Mouse (Mus musculus): ENCODE data around the gene Rhebl1.
"Not testable (repeated sequence)": the region's sequence is repeated elsewhere in the genome, so short reads cannot be mapped to it uniquely, and the experiment has no call there.

Rhebl1 gene

DNA sequence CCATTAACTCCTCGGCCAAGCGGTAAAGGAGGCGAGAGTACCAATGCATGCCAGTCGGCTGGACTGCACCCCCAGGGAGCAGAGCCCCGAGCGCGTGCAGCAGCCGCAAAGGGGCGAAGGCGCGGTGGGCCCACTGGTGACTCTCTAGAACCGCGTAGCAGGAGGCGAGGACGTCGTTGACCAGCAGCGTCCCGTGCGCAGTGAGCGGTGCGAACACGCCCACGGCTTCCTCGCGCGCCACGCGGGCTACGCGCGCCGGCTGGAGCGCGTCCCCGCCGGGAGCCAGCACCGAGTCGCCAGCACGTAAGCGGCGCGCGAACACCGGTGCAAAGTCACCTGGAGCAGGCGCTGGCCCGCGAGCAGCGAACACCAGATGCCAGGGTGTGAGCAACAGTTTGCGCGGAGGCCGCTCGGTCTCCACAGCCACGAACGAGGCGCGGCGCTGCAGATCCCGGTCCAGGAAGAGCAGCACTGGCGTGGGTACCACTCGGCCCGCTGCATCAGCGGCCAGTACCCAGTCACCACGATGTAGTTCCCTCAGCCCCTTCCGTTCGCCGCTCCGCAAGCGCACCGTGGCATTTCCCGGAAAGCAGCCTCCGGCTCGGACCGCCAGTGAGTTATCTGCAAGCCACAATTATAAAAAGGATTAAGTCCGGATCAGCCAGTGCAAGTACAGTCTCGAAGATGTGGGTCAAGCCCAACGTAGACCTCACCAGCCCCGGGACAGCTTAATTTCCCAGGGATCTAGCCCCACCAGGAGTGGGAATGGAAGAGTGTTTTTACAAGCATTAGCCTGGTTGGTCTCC, at the start of gene Rhebl1:
TSS of gene Rhebl1 (minus strand) at position 601 of the 806 bp plus-strand sequence.
- DNase-seq (ENCODE audit: low spot score in 2 of 2) = no peak

DNA sequence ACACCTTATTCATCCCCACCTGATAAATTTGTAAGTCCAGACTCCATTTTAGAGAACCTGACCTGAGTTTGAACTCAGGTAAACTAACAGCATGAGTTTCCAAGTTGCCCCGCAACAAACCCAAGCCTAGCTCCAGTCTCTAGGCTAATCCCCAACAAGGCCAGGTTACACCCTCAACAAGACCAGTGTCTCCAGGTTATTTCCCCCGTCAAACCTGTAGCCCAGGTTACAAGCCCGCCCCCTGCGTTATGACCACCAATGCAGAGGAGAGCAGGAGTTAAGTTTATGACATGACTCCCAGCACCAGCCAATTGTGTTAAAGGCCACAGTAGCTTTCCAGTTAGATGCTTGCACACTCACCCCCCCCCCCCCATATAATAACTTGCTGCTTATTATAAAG, 48.8 kb upstream of the Rhebl1 start:
- DNase-seq (ENCODE audit: low spot score in 2 of 2) = no peak

DNA sequence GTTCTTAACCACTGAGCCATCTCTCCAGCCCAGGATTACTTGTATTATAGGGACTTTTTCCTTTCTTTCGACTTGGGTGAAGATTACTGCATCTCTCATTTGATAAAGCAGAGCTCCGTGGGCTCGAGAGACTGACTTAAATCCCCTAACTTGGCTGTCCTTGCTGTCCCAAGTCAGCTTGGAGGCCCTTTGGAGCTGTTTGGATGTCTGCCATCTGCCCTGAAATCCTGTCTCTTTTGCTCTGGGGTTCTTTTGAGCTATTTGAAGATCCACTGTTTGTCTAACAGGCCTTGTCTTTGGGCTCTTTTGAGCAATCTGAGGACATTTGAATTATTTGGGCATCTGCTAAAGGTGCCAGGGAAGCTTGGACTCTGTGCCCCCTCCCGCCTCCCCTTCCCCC, 47.7 kb upstream of the Rhebl1 start:
- no peak for DNase-seq (ENCODE audit: low spot score in 2 of 2)

DNA sequence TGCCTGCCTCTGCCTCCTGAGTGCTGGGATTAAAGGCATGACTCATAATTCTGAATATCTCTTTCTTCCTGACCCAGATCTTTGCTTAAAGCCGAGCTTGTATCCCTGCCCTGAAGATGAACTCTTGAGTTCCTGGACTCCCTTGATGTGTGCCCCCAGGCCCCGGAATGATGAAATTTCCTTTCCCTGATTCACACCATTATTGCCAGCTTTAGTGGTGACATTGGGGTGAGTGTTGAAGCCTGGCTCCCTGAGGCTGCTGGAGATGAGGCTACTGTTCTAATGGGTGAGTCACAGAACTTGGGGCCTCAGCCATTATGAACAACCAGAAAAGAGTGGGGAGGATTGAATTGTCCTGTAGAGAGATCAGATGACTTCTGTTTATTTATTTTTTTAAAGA, 47.2 kb upstream of the Rhebl1 start:
- DNase-seq (ENCODE audit: low spot score in 2 of 2) = no peak

DNA sequence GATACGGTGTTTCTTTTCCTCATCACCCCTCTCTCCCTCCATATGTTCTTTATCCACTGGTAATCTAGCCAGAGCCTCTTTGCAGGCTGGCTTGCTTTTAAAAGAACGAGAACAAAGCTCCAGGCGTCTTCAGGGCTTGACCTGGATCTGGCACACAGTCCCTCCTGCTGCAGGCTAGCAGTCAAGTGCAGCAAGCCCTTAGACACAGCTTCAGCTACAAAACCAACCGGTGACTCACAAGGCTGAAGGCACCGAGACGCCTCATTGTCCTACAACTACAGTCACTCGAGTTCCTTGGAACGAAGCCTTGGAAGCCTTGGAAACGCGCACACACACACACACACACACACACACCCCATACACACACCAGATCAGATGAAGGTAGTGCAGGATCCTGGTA, 46.5 kb upstream of the Rhebl1 start:
- DNase-seq (ENCODE audit: low spot score in 2 of 2) = no peak

DNA sequence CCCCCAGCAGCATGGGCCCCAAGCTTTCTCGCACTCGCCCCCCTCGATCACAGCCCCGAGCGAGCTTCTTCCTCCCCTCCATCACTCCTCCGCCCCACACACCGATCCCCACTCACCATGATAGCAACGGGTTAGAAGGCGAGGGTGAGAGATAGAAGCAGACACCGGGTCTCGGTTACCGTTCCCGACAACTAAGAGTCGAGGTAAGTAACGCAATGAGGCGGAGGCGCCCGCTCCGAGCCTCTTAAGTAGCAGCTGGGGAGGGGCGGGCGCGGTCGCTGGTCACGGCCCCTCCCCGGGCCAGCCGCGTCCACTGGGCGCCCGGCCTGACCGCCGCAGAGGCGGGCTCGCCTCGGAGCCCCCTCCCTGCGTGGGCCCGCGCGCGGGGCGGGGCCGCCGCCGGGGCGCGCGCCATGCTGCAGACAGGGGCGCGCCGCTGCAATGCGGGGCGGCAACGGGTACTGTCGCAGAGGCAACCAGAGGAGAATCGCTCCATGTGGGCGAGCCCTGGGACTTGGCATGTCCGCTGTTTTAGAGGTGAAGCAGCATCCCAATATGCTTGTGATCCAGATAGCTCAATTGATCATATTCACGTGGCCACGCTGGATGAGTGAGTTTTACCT, 40.0 kb upstream of the Rhebl1 start, which contains the start of gene Tuba1b:
TSS of gene Tuba1b (minus strand) at position 349 of the 623 bp plus-strand sequence.
- DNase-seq (ENCODE audit: low spot score in 2 of 2) = peak; percentile 81 to 90

DNA sequence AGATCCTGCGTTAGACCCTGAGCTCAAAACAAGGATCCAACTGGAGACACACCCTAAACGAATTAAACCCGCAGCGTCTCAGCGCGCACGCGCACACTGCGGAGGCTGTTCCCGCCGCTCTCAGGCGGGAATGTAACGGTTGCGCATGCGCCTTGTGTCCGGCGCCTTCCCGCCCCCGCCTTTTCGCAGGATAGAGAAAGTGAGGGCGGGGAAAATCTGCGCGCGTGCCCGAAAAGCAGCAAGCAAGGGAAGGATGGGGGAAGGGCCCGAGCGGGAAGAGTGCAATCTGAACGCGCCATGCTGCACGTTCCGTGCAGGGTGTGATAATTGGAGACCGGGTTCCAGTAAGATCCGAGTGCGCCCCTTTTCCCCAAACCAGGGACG, 39.5 kb upstream of the Rhebl1 start:
- peak; percentile 83 to 96 for DNase-seq (ENCODE audit: low spot score in 2 of 2)

DNA sequence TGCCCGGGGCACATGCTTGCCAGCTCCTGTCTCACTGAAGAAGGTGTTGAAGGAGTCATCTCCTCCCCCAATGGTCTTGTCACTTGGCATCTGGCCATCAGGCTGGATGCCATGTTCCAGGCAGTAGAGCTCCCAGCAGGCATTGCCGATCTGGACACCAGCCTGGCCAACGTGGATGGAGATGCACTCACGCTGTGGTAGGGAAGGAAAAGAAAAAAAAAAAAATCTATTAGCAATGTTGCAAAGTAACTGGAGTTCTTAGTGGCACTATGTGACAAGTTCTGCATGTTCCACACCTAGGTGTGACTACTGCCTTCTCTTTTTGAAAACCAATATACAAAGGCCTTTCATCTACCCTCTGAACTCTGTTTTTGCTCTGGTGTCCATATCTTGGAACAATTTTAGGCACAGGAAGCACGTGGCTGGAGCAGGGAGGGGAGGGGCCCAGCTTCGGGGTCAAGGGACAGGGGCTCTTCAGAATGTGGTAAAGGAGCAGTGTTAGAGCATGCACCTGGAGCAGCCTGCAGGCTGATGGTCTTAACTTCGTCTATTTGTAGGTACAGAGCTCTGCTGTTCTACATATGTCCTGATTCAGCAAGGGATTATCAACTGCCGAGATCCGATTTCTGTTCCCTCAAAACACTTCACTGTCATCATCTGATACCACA, 38.8 kb upstream of the Rhebl1 start:
- not testable (repeated sequence) for DNase-seq (ENCODE audit: low spot score in 2 of 2)

DNA sequence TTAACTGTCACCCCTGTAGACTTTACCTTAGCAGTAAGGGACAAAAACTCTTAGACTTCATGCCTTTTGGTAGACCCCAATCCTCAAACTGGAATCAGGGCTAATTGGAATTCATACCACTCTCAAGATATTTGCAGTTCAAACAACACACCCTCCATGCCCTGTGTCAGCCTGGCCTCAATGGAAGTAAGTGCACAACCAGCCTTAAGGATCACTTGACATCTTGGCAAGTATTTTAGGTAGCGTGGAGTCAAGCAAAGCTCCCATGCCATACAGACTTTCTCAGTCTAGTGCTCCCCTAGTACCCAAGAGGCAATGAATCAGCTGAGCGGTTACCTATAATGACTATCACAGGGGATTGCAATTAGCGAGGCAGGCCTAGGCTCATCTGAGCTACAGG, 36.7 kb upstream of the Rhebl1 start:
- no peak for DNase-seq (ENCODE audit: low spot score in 2 of 2)

DNA sequence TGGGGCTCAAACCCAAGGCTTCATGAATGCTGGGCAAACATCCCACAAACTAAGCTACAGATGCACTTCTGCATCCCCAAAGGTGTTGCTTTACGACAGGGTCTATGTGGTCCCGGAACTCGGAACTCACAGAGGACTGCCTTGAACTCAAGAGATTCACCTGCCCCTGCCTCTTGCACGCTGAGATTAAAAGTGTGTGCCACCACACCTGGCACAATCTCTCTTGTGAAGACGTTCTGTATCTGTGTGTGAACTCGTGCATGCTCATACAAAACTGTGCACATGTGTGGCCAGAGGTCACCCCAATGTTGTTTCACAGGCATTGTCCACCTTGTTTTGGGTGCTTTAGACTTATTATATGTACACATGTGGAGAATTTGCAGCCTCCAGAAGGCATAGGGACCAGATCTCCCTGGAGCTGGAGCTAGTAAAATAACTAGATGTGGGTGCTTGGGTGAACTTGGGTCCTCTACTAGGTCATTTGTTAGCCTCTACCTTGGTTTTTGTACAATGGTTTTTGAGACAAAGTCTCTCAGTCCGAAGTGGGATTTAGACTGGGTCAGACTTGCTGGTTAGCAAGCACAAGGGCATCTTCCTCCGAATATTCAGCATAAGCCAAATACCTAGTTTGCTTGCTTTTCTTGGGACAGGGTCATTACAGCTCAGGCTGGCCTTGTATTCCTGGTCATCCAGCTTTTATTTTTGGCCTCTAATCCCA, 35.8 kb upstream of the Rhebl1 start:
- DNase-seq (ENCODE audit: low spot score in 2 of 2) = no peak

DNA sequence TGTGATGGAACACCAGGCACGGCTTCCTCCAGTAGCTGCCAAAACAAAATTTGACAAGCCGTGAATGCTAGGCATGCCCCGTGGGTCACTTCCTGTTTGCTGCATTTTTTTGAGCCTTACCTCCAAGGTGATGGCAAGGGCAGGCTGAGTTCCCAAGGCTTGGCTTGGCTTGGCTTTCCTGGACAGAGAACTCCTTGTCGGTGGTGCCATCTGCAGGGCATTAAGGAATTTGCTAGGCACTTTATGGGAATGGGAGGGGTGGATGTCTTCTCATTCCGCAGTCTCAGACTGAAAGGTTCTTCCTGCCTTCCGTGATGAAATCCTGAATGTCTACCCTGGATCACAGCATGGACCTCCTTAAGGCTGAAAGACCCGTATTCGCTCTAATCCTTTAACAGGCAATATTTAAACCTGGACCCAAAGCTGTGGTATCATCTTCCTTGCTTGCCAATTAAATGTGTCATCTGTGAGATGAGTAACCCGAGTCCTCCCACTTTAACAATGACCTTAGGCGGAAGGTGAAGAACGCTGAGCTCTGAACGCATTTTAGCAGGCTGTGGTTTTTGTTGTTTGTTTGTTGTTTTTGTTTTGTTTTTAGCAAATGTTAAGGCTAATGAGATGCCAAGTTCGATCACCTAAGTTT, 34.4 kb upstream of the Rhebl1 start:
- DNase-seq (ENCODE audit: low spot score in 2 of 2) = peak; percentile 40 to 69

DNA sequence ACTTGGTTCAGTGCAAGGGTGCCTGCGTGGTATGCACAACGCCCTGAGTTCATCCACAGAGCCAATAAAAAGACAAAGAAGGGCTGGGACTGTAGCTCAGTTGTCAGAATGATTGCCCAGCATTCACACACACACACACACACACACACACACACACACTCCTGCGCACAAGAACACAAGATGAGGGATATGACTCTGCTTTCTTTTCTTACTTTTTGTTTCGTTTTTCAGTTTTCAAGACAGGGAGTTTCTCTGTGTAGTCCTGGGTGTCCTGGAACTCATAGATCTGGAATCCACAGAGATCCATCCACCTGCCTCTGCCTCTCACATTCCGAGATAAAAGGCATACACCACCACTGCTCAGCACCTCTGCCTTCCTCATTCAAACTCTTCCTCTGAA, 33.2 kb upstream of the Rhebl1 start:
- no peak for DNase-seq (ENCODE audit: low spot score in 2 of 2)

DNA sequence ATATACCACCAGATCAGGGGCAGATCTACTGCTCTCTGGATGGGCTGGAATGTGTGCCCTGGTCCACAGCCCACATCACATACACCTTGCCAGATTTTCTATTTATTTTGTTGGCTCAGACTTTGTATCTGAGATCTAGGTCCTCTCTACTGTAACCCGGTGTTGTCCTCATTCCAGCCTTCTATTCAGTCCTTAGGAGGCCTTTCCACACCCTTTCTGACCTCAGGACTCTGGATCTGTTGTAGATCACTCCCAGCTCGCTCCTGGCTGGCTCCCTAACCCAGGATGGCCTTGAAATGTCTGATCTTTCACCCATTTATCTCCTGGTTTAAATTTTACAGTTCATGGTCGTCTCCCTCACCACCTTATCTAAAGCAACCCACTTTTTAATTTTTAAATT, 30.3 kb upstream of the Rhebl1 start:
- DNase-seq (ENCODE audit: low spot score in 2 of 2) = no peak

DNA sequence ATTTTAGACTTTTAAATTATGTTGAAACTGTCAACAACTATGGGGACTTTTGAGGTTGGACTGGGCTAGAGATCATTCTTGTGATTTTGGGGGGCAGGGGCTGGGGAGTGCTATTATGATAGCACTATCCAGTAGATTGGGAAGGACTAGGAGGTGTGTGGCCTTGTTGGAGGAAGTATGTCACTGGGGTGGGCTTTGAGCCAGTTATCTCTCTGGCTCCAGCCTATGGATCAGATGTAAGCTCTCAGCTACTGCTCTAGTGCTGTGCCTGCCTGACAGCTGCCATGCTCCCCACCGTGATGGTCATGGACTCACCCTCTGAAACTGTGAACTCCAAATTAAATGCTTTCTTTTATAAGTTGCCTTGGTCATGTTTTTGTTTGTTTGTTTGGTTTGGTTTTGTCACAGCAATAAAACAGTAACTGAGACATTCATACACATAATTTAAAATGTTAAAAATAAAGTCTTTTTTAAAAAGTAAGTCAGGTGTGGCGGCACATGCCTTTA, 28.7 kb upstream of the Rhebl1 start:
- no peak for DNase-seq (ENCODE audit: low spot score in 2 of 2)

DNA sequence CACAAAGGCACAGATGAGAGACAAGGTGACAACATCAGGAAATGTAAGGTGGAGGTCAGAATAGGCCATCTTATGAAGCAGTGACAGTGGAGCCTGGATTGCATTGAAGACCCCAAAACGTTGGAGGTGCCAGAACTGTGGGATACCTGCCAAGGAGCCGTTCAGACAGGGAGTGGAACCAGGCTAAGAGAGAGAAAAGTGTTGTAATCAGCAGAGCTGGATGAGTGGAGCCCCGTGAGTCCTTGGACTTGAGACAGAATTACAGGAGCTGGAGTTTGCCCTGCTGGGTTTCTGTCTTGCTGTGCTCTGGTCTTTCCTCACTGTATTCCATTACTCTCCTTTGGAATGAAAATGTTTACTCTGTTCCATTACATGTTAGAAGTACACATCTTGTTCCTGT, 28.2 kb upstream of the Rhebl1 start:
- no peak for DNase-seq (ENCODE audit: low spot score in 2 of 2)

DNA sequence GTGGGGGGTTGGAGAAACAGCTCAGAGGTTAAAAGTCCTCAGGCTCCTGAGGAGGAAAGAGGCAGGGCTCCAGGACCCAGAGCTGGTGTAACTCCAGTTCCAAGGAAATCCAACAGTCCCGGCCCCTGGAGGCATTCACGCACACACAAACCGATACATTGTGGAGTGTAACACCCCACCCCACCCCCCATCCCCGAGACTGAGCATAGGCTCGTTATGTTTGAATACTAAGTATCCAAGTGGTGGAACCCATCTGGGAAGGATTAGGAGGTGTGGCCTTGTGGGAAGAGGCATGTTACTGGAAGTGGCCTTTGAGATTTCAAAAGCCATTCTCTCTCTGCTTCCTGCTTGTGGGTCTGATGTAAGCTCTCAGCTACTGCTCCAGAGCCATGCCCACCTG, 27.2 kb upstream of the Rhebl1 start:
- no peak for DNase-seq (ENCODE audit: low spot score in 2 of 2)

DNA sequence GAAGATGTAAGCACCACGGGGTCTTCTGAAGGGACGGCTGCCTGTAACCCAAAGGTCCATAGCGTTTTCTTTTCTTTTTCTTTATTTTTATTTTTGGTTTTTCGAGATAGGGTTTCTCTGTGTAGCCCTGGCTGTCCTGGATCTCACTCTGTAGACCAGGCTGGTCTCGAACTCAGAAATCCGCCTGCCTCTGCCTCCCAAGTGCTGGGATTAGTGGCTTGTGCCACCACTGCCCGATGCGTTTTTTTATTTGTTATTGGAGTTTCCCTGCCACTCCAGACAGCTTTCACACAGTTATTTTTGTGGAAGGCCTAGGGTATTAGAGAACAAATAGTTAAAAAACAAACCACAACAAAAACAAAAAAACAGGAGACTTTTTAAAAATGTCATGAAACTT, 24.2 kb upstream of the Rhebl1 start:
- not testable (repeated sequence) for DNase-seq (ENCODE audit: low spot score in 2 of 2)

DNA sequence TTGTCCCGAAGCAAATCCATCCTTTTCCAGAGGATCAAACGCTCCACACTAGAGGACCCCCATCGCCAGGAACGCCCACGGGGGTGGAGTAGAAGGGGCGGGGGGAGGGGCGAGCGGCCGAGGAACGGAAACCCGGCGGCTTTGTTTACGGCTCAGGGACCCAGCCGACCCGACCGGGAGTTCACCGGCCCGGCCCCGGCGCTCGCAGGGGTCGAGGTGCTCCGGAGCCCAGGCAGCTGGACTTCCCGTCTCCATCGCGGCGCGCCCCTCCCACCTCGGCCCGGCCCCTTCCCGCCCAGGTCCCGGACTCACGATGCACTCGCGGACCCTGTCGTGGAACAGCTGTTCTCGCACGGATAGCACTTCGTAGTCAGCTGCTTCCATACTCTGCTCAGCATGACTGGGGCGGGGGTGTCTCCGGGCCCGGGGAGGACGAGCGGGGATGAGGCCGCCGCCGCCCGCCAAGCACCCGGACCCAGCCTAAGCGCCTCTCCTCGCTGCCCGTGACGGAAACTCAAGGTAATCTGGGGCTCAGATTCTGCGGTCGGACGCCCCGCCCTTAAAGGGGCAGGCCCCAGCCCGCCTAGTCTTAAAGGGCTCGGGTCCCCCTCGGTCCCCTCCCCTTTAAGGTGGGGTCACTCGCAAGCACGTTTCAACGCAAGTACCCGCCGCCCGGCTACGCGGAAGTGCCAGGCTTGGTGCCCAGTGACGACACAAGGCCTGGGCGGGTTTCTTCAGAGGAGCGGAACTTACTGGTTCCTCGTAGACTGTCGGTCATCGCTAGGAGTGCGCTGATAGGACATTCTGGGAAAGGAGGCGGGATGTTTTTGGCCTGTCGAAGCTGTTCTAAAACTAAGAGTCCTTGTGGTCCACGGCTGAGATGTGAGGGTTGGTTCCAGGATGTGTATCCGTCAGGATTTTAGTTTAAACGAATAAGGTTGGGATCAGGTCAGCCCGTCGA, 23.5 kb upstream of the Rhebl1 start, which contains the start of gene Lmbr1l:
TSS of gene Lmbr1l (minus strand) at position 694 of the 961 bp plus-strand sequence.
- DNase-seq (ENCODE audit: low spot score in 2 of 2) = peak; percentile 94 to 99

DNA sequence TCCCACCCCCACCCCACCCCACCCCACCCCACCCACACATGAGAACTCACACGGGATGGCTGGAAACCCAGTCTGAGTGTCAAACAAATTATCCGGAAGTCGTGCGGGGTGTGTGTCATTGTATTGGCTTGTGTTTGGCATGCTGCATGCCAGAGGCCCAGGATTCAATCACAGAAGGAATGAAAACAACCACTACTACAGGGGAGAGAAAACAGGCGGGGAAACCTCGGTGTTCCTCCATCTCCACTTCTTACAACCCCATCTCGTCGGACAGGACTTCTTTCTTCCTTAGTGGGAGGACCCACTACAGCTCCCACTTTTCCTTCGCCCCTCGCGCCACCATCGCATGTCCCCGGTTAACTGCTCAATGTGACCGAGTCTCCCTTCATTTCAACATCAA, 22.8 kb upstream of the Rhebl1 start:
- DNase-seq (ENCODE audit: low spot score in 2 of 2) = no peak

DNA sequence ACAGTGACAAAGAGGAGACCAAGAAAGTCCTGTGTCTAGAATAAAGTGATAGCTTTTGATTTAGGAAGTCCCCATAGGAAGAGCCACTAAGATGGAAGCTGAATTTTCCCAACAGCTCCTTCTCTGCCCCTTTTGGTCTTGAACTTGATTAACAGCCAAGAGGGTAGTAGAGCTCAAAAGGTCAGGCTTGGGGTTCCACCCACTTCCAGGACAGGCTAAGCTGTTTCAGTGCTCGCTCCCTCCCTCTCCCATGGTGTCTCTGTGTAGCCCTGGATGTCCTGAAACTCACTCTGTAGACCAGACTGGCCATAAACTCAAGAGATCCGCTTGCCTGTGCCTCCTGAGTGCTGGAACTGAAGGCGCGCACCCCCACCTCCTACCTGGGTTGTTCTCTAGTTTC, 21.7 kb upstream of the Rhebl1 start:
- no peak for DNase-seq (ENCODE audit: low spot score in 2 of 2)

Data from cerebellum, postnatal 4 days (tissue).